Mouse (Mus musculus): ENCODE measurements around the gene Irak1bp1.

The Irak1bp1 gene

GRCm38 (mm10) chr9:82877078-82877477 lies 47.7 kb downstream of the Irak1bp1 start:
- no peak for DNase-seq (ENCODE audit: low read depth)

GRCm38 (mm10) chr9:82884177-82884576 lies 54.8 kb downstream of the Irak1bp1 start:
- peak; percentile 34 for DNase-seq (ENCODE audit: low read depth)

- DNase-seq (ENCODE audit: low read depth), result no peak
These were observed 59.3 kb downstream of the Irak1bp1 start for GRCm38 (mm10) chr9:82888645-82889044.

Data from induced T-regulatory cell, adult 2 months (primary cell).